Mouse (Mus musculus): ENCODE data around the gene Ganab.

The Ganab gene

DNA sequence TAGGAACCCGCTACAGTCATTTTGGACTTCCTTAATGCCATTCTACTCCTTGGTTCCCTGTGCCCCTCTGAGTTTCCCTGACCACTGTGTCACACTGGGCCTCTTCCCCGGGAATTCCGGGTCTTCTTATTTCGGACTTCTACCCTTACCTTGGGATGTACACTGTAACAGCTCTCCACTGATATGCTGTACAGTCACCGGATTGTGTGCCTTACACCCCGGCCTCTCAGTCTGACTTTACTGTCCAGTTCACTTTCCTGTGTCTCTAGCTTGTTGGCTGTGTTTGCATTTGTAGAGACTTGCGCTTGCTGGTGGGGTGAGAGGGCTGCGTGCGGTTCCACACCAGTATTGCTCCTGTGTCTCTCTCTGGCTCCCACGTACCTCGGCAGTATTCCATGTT, 32.2 kb downstream of the Ganab start:
- no peak for DNase-seq

DNA sequence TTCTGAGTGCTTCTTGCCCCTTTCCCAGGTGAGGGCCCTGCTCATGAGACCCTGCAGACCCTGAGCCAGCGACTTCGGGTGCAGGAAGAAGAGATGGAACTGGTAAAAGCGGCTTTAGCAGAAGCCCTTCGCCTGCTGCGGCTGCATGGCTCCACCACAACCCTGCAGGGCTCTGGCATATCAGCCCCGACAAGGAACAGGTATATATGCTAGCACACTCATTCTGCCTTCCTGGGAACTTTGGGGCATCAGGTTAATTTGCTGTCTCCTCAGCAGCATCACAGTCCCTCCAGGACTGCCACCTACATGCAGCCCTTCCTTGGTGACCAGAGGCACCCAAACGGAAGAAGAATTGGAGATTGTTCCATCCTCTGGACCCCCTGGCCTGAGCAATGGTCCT, 32.9 kb downstream of the Ganab start:
- DNase-seq = no peak

DNA sequence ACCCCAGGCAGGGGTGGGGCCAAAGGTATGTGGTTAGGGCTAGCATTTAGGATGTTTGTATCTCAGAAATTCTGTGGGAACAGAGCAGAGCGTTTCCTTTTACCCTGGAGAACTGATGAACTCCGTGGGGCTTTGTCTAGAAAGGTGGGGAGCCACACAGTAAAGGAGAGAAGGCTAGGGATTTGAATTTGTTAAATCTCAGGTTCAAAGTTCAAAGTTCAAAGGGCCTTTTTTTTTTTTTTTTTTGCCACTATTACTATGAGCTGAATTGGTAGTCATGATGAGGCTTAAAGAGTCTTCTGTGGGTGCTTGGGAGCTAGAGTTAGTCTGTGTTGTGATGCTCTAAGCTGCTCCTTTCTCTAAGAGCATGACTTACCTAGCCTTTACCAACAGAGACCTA, 38.9 kb downstream of the Ganab start:
- DNase-seq = no peak

DNA sequence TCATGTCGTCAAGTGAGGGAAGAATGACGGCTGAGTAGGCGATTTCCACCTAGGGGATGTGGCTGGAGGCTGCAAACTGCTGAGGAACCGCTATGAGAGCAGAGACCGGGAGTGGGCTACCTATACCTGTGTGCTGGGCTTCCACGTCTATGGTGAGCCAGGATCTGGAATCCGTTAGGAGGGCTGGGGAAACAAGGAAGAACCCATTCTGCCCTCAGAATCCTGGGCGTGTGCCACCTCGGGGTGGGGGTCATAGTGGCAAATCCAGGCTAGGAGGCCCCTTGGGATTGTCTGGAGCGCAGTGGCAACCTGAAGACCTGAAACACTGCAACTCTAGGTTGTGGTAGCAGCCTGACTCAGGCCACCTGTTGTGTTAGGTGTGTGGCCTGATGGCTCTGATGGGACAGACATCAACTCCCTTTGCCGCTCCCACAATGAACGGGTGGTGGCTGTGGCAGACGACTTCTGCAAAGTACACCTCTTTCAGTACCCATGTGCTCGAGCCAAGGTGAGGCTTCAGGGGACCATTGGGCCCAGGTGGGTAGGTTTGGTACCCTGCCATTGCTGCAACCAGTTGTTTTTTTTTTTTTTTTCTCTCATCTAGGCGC, 42.8 kb downstream of the Ganab start:
- DNase-seq = no peak

DNA sequence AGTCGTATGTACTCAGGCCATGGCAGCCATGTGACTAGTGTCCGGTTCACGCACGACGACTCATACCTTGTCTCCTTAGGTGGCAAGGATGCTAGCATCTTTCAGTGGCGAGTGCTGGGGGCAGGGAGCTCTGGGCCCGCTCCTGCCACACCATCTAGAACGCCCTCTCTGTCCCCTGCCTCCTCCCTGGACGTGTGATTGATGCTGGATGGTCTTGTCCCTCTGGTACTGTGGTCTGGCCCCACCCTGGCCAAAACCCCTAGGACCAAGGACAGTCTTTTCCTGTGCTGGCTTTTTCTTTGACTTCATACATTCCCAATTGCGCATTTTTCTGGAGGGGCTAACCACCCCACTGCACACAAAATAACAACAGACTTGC, 43.3 kb downstream of the Ganab start:
- DNase-seq = peak; percentile 42

DNA sequence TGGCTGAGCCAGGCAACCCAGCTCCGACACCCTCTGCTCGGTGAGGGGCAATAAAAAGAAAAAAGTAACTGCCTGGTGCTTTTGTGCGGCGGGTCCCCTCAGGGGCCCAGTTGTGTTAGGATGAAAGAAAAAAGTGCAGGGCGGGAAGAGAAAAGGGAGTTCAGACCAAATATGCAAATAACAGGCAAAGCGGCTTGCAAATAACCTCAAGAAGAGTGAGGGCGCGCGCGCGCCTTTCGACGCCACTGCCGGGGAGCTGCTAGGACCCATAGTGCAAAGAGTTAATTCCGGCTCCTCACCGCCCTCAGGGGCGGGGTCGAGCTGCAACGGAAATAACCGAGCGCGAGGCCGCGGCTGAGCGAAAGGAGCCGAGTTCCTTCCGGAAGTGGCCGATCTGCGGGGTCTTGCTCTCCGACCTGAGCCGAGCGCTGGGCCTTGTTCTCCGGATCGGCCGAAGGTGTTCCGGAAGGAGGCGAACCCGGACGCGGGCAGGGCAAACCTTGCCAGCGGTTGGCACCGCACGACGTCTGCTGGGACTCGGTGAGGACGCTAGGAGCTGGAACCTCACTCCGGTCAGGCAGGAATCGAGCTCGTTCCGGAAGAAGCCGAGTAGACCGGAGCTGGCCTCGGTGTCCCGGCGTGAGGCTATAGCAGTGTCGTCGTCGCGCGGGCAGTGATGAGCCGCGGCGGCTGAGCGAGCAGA, 43.8 kb downstream of the Ganab start, which contains the start of gene Mta2:
TSS of gene Mta2 (plus strand) at position 361 of the 703 bp plus-strand sequence.
- DNase-seq = peak; percentile 99

DNA sequence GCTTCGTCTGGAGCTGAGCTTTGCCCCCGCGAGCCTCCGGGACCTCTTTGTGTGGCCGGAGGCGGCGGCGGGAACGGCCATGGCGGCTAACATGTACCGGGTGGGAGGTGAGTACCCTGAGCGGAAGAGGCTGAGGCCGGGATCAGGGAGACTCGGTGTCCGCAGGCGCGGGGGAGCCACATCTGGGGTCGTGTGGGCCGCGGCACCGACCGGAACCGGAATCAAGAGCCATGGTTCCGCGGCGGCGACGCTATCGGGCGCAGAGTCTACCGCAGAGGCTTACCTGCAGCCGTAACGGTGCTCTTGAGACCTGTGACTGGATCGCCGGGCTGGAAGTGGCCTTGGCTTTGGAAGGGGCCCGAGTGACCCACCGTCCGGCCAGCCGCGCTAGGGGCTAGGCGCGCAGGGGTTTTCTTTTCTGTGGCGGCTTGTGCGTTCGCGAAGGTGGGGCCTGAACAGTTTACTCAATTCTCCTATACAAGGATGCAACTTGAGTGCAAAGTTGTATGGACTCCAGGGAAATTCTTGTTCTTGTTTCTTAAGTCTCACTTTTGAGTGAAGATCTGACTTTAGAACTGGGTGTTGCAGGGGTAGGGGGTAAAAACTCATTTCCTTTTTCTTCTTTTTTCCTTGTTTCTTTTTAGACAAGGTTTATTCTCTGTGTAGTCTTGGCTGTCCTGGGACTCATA, 44.5 kb downstream of the Ganab start:
- DNase-seq = no peak

DNA sequence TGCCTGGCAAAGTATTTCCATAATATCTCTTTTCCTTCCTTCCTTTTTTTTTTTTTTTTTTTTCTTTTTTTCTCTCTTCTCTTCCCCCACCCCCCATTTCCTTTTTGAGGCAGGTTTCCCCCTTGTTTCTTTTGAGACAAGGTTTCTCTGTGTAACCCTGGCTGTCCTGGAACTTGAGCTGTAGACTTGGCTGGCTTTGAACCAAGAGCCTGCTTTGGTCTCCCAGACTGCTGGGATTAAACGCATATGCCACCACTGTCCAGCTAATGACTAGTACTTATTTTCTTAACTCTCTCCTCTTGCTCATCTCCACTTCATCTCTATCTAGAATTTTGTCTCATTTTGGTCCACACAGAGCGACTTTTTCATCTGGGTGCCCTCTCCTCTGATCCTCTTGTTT, 45.2 kb downstream of the Ganab start:
- DNase-seq = no peak

DNA sequence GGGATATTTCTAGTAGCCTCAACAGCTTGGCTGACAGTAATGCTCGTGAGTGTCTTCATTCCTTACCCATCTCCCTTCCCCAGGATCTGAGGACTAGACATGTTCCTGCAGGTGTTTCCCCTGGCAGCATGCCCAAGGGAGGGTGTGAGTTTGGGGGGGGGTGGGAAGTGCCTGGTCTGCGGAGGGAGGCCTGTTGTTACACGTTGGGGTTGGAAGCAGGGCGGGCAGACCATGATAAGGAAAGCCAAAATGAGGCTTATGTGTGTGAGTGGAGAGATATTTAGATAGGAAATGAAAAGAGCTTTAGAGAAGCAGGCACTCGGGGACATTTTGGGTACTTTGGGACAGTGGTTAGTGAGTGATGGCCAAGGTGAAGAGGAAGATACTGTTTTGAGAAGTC, 46.2 kb downstream of the Ganab start:
- no peak for DNase-seq

DNA sequence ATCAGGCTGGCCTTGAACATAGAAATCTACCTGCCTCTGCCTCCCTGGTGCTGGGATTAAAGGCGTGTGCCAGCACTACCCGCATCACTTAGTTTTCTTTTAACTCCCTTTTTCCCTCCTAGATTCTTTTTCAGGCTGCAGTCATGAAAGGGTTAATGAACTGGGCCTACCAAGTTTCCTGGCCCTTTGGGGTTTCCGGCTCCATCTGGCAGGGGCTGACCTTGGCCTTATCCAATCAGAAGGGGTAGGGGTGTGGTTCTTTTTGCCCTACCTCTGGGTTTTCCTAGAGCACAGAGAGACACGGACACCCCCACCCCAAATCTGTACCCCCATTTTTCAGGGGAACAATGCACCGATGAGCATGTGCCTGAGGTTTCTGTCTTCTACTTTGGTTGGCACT, 46.9 kb downstream of the Ganab start:
- peak; percentile 78 for DNase-seq

DNA sequence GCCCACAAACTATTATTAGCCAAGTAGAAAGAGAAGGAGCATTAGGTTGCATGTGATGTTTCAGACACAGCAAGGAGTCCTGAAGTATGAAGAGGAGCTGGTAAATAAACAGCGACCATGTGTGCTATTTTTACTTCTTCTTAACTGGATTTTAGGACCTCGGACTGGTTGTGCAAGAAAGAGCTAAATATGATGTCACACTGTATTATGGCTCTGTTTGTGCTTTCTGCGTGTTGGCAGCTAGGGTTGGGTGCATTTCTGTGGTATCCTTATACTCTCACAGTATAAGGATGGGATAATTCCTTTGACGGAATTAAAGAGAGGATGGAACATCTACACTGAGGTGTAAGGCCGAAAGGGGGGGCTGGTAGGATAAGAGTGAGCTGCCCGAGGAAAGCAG, 47.4 kb downstream of the Ganab start:
- no peak for DNase-seq

DNA sequence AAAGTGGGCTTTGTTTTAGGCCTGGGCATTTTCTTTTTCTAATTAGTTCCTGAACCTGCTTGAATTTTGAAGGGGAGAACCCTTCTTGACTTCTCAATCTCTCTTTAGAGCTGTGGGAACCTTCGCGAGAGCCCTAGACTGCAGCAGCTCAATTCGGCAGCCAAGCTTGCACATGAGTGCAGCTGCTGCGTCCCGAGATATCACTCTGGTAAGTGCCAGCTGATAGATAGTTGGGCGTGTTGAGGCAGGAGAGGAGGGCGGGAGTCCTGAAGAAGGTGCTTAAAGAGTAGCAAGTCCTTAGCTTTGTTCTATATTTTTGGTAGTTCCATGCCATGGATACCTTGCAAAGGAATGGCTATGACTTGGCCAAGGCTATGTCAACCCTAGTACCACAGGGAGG, 49.1 kb downstream of the Ganab start:
- no peak for DNase-seq

DNA sequence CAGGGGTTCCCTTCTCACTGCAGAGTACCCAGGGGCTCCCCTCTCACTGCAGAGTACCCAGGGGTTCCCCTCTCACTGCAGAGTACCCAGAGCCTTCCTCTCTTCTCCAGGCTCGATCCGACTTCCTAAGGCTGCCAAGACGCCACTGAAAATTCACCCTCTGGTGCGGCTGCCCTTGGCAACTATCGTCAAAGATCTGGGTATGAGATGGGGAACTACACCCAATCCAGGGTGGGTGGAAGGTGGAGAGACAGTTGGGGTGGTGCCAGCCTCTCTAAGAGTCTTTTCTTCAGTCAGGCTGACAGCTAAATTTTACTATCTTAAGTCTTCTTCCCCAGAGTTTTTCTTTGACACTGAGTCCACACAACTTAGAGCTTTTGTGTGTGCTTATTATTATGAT, 52.3 kb downstream of the Ganab start:
- DNase-seq = no peak

DNA sequence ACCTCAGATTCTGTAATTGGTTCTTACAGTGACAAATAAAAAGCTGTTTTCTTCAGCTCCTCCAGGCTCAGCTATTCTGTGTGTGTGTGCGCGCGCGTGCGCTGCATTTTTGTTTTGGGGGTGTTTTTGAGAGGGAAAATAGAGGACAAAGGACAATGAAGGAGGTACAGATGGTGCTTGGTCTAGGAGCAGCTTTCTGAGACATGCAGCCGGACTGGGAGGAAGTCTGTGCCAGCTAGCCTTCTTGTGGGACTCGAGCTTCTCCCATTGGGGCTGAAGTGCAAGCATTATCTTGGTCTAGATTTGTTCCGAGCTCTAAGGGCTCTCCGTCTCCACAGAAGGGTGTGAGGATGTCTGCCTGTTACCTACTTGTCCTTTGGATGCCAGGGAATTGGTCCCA, 54.4 kb downstream of the Ganab start:
- no peak for DNase-seq

DNA sequence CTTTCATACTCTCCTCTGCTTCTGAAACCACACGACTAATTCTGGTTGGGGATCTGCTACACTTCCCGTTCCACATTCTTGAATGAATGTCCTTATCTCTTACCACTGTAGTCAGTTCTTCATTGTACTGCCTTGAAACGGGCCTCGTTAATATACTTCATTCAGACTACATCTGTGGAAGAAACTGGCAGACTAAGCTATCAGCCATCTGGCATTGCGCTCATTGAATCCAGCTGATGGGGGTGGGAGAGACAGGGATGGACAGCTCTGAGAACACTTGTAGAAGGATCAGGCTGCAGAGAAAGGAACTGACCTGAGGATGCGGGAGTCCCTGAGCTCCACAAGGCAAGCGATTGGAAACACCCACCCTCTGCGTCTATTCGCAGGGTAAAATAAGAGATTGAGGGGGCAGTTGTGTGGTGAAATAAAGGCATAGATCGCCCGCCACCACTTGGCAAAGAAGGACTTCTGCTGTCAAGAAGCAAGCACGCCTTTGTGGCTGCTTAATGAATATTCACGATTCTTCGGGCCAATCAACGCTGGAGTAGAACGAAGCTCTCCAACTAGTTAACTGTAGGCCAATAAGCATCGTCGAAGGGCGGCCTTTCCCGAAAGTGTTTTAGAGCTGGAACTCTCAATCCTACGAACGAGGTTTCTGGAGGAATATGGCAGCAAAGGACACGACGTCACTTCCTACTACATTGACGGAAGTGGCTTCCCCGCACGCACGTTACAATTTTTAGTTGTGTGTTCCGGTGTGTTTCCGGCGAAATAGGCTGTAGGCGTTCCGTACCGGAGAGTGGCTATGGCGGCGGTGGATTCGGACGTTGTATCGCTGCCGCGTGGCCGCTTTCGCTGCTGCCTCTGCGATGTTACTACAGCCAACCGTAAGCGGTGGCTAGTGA, 55.5 kb downstream of the Ganab start, which contains the start of gene Tut1:
TSS of gene Tut1 (plus strand) at position 713 of the 905 bp plus-strand sequence.
- DNase-seq = peak; percentile 85

DNA sequence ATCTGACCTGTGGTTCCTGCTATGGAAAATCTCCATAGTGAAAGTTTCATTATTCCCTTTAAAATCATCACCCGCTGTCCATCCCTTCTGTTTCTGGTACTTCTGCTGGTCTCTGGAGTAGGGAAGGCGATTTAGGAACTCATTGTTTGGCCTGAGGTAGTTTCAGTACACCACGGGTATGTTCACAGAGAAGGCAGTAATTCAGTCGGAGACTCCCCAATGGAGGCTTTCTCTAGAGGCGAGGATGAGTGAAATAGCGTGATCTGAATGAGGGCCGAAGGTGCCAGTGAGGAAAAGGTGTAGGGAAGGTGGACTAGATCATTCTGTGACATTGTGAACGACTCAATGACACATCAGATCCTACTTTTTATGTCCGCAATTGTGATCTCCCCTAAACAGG, 56.3 kb downstream of the Ganab start:
- no peak for DNase-seq

DNA sequence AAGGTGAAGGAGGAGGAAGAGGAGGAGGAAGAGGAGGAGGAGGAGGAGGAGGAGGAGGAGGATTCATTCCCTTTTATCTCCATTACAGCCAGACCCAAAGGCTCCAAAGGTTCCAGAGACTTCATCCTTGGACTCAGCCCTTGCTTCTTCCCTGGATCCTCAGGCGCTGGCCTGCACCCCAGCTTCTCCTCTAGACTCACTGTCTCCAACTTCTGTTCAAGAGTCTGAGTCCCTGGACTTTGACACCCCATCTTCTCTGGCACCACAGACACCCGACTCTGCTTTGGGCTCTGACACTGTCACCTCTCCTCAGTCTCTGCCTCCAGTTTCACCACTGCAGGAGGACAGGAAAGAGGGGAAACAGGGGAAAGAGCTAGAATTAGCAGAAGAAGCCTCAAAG, 64.4 kb downstream of the Ganab start:
- DNase-seq = no peak

DNA sequence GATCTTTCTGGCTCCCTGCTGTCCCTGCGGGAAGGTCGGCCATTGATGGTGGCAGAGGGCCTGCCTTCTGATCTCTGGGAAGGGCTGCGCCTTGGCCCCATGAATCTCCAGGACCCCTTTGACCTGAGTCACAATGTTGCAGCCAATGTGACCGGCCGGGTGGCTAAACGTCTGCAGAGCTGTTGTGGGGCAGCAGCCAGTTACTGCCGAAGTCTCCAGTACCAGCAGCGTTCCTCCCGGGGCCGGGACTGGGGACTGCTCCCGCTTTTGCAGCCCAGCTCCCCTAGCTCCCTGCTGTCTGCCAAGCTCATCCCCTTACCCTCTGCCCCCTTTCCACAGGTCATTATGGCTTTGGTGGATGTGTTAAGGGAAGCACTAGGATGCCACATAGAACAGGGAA, 67.2 kb downstream of the Ganab start:
- DNase-seq = peak; percentile 20

DNA sequence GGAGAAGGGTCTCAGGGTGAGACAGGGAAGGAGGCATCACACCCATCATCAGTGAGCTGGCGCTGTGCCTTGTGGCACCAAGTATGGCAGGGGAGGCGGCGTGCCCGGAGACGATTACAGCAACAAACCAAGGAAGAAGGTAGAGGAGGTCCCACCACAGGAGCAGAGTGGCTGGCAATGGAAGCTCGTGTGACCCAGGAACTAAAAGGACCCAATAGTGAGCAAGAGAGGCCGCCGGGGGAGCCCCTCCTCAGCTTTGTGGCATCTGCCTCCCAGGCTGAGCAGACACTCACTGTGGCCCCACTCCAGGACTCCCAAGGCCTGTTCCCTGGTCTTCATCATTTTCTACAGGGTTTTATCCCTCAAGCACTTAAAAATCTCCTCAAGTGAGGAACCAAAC, 67.9 kb downstream of the Ganab start:
- DNase-seq = peak; percentile 33

DNA sequence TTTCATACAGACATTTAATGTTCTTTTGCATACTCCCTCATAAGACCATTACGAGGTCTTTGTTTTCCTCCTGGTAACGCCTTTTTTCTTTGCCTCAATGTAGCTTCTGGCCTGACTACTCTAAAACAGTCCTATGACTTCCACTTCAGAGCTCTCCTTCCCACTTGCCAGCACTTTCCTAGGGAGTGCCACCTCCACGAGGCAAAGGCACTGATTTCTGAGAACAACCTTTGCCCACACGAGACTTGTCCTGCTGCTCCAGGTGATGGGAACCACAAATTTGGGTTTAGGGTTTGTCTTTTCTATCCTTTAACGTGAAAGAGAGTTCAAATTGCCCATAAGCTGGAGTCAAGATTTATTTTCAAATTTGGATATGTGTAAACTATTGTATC, 68.3 kb downstream of the Ganab start:
- no peak for DNase-seq

Measured in thymus, postnatal 4 days (tissue).